8 mouse cellular contexts compared by ENCODE assay signal in genomic region chr16:93712189-93712885, GRCm38 (mm10). TPM values are rescaled to one million over a fixed set of nuclear protein-coding genes. Genes with fewer than 3 reads are reported as not detected.
DNase-seq lines count a peak whose midpoint lies in the region; ATAC-seq and TF ChIP-seq lines count a peak whose summit lies in the region.

No protein-coding gene starts in this region.

- WGBS in thymus, adult 2 months = 8% methylated on average over 31 of the region's 31 CpGs
- 10% methylated on average over 31 of the region's 31 CpGs for WGBS in forebrain, embryonic 16.5 days
- 6% methylated on average over 31 of the region's 31 CpGs for WGBS in liver, postnatal 0 days (ENCODE audit: insufficient replicate concordance)

- H3K4me3 ChIP-seq in thymus, adult 2 months (ENCODE audit: control insufficient read depth, insufficient read depth, low read length) = peak overlapping the region; percentile 75
- peak overlapping the region; percentile 93 for H3K4me3 ChIP-seq in forebrain, embryonic 16.5 days (replicated peaks; ENCODE audit: low read length)
- peak overlapping the region; percentile 95 for H3K4me3 ChIP-seq in liver, postnatal 0 days (ENCODE audit: low read depth, low read length)

- peak overlapping the region; percentile 79 for H3K4me2 ChIP-seq in forebrain, embryonic 16.5 days (ENCODE audit: low read length)
- peak overlapping the region; percentile 99 for H3K4me2 ChIP-seq in liver, postnatal 0 days (ENCODE audit: low read depth, low read length)

- peak; percentile 46 for DNase-seq in gastrocnemius, adult 18-20 months (ENCODE audit: low spot score)
- DNase-seq in gastrocnemius, postnatal 25 days = no peak
- DNase-seq in thymus, adult 2 months = no peak
- no peak for DNase-seq in thymus, postnatal 36 days
- no peak for DNase-seq in liver, postnatal 0 days
- DNase-seq in gastrocnemius, postnatal 4 days (ENCODE audit: low spot score in 2 of 2) = no peak
- DNase-seq in adrenal gland, postnatal 36 days = no peak

- H3K27ac ChIP-seq in thymus, adult 2 months (ENCODE audit: control insufficient read depth, insufficient read depth, low read length) = no peak overlapping the region
- peak overlapping the region; percentile 76 for H3K27ac ChIP-seq in forebrain, embryonic 16.5 days (ENCODE audit: low read length)
- peak overlapping the region; percentile 92 for H3K27ac ChIP-seq in liver, postnatal 0 days (ENCODE audit: low read depth)

- no peak for TF ChIP-seq POLR2A in thymus, adult 2 months (IDR thresholded peaks at IDR 0.05; ENCODE audit: control insufficient read depth, extremely low read depth, insufficient read depth, low read length, poor library complexity)

- no peak for TF ChIP-seq CTCF in thymus, adult 2 months (IDR thresholded peaks at IDR 0.05; ENCODE audit: borderline replicate concordance, control insufficient read depth, extremely low read depth, insufficient read depth, low read length, poor library complexity)
- no peak for TF ChIP-seq CTCF in liver, postnatal 0 days (IDR thresholded peaks at IDR 0.05; ENCODE audit: low read depth)

- H3K4me1 ChIP-seq in thymus, adult 2 months (replicated peaks; ENCODE audit: control insufficient read depth, insufficient read depth, low read length) = peaks cover 6% of the 10 kb centered on the region
- peaks cover 22% of the 10 kb centered on the region for H3K4me1 ChIP-seq in forebrain, embryonic 16.5 days (replicated peaks; ENCODE audit: control insufficient read depth, insufficient read depth, low read length)
- H3K4me1 ChIP-seq in liver, postnatal 0 days (ENCODE audit: insufficient read depth) = peaks cover 32% of the 10 kb centered on the region

- H3K36me3 ChIP-seq in thymus, adult 2 months (ENCODE audit: control insufficient read depth, insufficient read depth, low read length) = no peaks in the 10 kb centered on the region
- no peaks in the 10 kb centered on the region for H3K36me3 ChIP-seq in forebrain, embryonic 16.5 days (ENCODE audit: control insufficient read depth, insufficient read depth)
- H3K36me3 ChIP-seq in liver, postnatal 0 days (replicated peaks; ENCODE audit: insufficient read depth, low read length) = peaks cover 4% of the 10 kb centered on the region

- H3K9me3 ChIP-seq in forebrain, embryonic 16.5 days (ENCODE audit: control insufficient read depth, low read length) = no peaks in the 10 kb centered on the region
- H3K9me3 ChIP-seq in liver, postnatal 0 days (ENCODE audit: low read length) = no peaks in the 10 kb centered on the region

- peak; percentile 60 for ATAC-seq in forebrain, embryonic 16.5 days
- peak; percentile 38 for ATAC-seq in liver, postnatal 0 days

- TF ChIP-seq EP300 in liver, postnatal 0 days (IDR thresholded peaks at IDR 0.05; ENCODE audit: low read depth) = no peak

- H3K27me3 ChIP-seq in thymus, adult 2 months (ENCODE audit: control insufficient read depth, insufficient read depth, low read length) = no peaks in the 10 kb centered on the region
- no peaks in the 10 kb centered on the region for H3K27me3 ChIP-seq in forebrain, embryonic 16.5 days (replicated peaks; ENCODE audit: control insufficient read depth, insufficient read depth, low read length)
- no peaks in the 10 kb centered on the region for H3K27me3 ChIP-seq in liver, postnatal 0 days (ENCODE audit: insufficient read depth, low read length)

- peak overlapping the region; percentile 88 for H3K9ac ChIP-seq in forebrain, embryonic 16.5 days (replicated peaks; ENCODE audit: low read depth, low read length)
- peak overlapping the region; percentile 97 for H3K9ac ChIP-seq in liver, postnatal 0 days (replicated peaks)

RNA-seq across cellular contexts. Expression of gene Dop1b, which starts 0.6 kb away (rescaled TPM):
- total RNA-seq in gastrocnemius, adult 18-20 months (2021) = 10 to 100 TPM; 34.3 to 41.6 TPM
- 10 to 100 TPM; 20.6 to 26.9 TPM for total RNA-seq in gastrocnemius, postnatal 25 days (2021)
- 59.3 and 60.6 TPM in 2 replicates for polyA plus RNA-seq in thymus, adult 2 months (2012; rRNA removed)
- polyA plus RNA-seq in forebrain, embryonic 16.5 days (2015; fragmentation: Nextera tagmentation; extraction: Ambion mirVana) = 27.6 and 43.3 TPM in 2 replicates
- polyA plus RNA-seq in liver, postnatal 0 days (2015; fragmentation: Nextera tagmentation; extraction: Ambion mirVana) = 6.2 and 6.4 TPM in 2 replicates
- total RNA-seq in gastrocnemius, postnatal 4 days (2021) = 10 to 100 TPM; 32.0 to 35.0 TPM
- total RNA-seq in adrenal gland, postnatal 36 days (2021) = 10 to 100 TPM; 16.4 to 16.7 TPM

RNA-seq across cellular contexts. Expression of gene Cbr3, which starts 29.3 kb away (rescaled TPM):
- total RNA-seq in gastrocnemius, adult 18-20 months (2021) = 1 to 10 TPM in 1 of 2 experiments, under 1 TPM in 1; 0.91 to 1.4 TPM
- total RNA-seq in gastrocnemius, postnatal 25 days (2021) = 1 to 10 TPM; 1.8 to 2.4 TPM
- polyA plus RNA-seq in thymus, adult 2 months (2012; rRNA removed) = 6.6 and 8.9 TPM in 2 replicates
- 1.4 and 1.6 TPM in 2 replicates for polyA plus RNA-seq in forebrain, embryonic 16.5 days (2015; fragmentation: Nextera tagmentation; extraction: Ambion mirVana)
- 0.75 and 0.81 TPM in 2 replicates for polyA plus RNA-seq in liver, postnatal 0 days (2015; fragmentation: Nextera tagmentation; extraction: Ambion mirVana)
- 1 to 10 TPM; 6.8 to 7.9 TPM for total RNA-seq in gastrocnemius, postnatal 4 days (2021)
- total RNA-seq in adrenal gland, postnatal 36 days (2021) = 1 to 10 TPM; 6.3 to 9.5 TPM
